24 mouse cellular contexts compared by ENCODE assay signal in the genomic region with DNA sequence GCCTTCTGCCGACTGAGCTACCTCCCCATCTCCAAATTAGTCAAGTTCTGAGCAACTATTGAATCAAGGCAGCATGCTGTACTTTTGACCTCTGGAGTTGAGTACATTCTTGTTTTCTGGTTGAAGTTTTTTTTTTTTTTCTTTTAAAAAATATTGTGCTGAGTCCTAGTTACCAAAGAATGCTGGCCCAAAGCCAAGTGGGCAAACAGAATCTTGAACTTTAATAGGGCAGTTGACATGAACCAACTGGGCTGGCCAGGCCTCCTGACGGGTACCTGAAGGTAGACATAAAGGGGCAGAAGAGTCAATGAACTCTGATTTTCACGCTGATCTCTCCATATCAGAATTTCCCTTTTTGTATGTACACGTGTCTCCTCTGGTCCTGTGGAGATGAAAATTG. TPM values are rescaled to one million over a fixed set of nuclear protein-coding genes. Genes with fewer than 3 reads are reported as not detected.
A peak's percentile ranks its signal among the peaks of the same experiment; 100 is the strongest.
DNase-seq lines count a peak whose midpoint lies in the region; ATAC-seq and TF ChIP-seq lines count a peak whose summit lies in the region.
"Had no signal": no experiment of that assay in that cellular context is flagged by ENCODE, and none has a peak within 500 bp of the region (broad histone marks: within the 10 kb centered on the region; RNA-seq: fewer than 3 reads in every experiment).

A gene (plus strand): TSS at position 318 of the 400 bp plus-strand sequence.

- peaks cover 2% of the 10 kb centered on the region for H3K36me3 ChIP-seq in kidney, adult 2 months (ENCODE audit: control insufficient read depth, insufficient read depth, low read length)
- no peaks in the 10 kb centered on the region for H3K36me3 ChIP-seq in kidney, embryonic 16.5 days (ENCODE audit: insufficient read depth, low read length)
- no peaks in the 10 kb centered on the region for H3K36me3 ChIP-seq in thymus, adult 2 months (ENCODE audit: control insufficient read depth, insufficient read depth, low read length)
- H3K36me3 ChIP-seq: embryonic facial prominence, embryonic 10.5 days; heart, embryonic 15.5 days; hindbrain, embryonic 12.5 days; liver, embryonic 15.5 days; midbrain, embryonic 10.5 days had no signal

- TF ChIP-seq CTCF in kidney, adult 2 months (conservative IDR thresholded peaks at IDR 0.05; ENCODE audit: insufficient read depth, insufficient read length, low read depth, low read length) = no peak
- no peak for TF ChIP-seq CTCF in thymus, adult 2 months (IDR thresholded peaks at IDR 0.05; ENCODE audit: borderline replicate concordance, control insufficient read depth, extremely low read depth, insufficient read depth, low read length, poor library complexity)

- peak; percentile 2 for DNase-seq in adrenal gland, postnatal 25 days
- no peak for DNase-seq in adrenal gland, adult 18-20 months (ENCODE audit: low spot score in 2 of 2)
- peak; percentile 94 for DNase-seq in kidney, adult 2 months
- peak; percentile 79 for DNase-seq in kidney, postnatal 14 days
- no peak for DNase-seq in urinary bladder, adult 18-20 months (ENCODE audit: low spot score in 2 of 2)
- DNase-seq in thymus, adult 2 months = no peak
- DNase-seq: cerebellum, adult 2 months; gastrocnemius, postnatal 14 days; heart, adult 2 months; retina, postnatal 1 day; right cerebral cortex, postnatal 4 days had no signal

- no peaks in the 10 kb centered on the region for H3K27me3 ChIP-seq in kidney, adult 2 months (replicated peaks; ENCODE audit: control insufficient read depth, insufficient read depth, low read length)
- H3K27me3 ChIP-seq in kidney, embryonic 16.5 days (ENCODE audit: insufficient read depth, low read length) = no peaks in the 10 kb centered on the region
- no peaks in the 10 kb centered on the region for H3K27me3 ChIP-seq in thymus, adult 2 months (ENCODE audit: control insufficient read depth, insufficient read depth, low read length)
- H3K27me3 ChIP-seq: CH12.LX; forebrain, embryonic 13.5 days; heart, embryonic 15.5 days; hindbrain, embryonic 12.5 days; liver, embryonic 15.5 days had no signal

- H3K4me2 ChIP-seq in kidney, embryonic 16.5 days (replicated peaks; ENCODE audit: low read depth, low read length) = no peak within 1 kb of the TSS
- H3K4me2 ChIP-seq: forebrain, embryonic 13.5 days; heart, embryonic 15.5 days; hindbrain, embryonic 12.5 days; liver, embryonic 15.5 days had no signal

- 61% methylated on average over 4 of the region's 4 CpGs for WGBS in kidney, adult 2 months
- WGBS in kidney, embryonic 16.5 days = 92% methylated on average over 4 of the region's 4 CpGs
- WGBS in thymus, adult 2 months = 99% methylated on average over 4 of the region's 4 CpGs

- peaks cover 16% of the 10 kb centered on the region; the same call in 1 of the 2 replicates for H3K4me1 ChIP-seq in kidney, adult 2 months (ENCODE audit: control insufficient read depth, insufficient read depth, low read length)
- no peaks in the 10 kb centered on the region for H3K4me1 ChIP-seq in kidney, embryonic 16.5 days (ENCODE audit: insufficient read depth, low read length)
- H3K4me1 ChIP-seq in thymus, adult 2 months (replicated peaks; ENCODE audit: control insufficient read depth, insufficient read depth, low read length) = no peaks in the 10 kb centered on the region
- H3K4me1 ChIP-seq: forebrain, embryonic 13.5 days; heart, embryonic 15.5 days; hindbrain, embryonic 12.5 days; liver, embryonic 15.5 days had no signal

- no peak for ATAC-seq in kidney, embryonic 16.5 days (ENCODE audit: low FRiP score, low TSS enrichment)
- ATAC-seq in erythroblast, adult 5-6 weeks (replicated peaks; ENCODE audit: low FRiP score, poor library complexity, severe bottlenecking) = no peak
- ATAC-seq: forebrain, embryonic 13.5 days had no signal

- no peak for TF ChIP-seq POLR2A in kidney, adult 2 months (IDR thresholded peaks at IDR 0.05; ENCODE audit: low read depth, low read length)
- TF ChIP-seq POLR2A in thymus, adult 2 months (IDR thresholded peaks at IDR 0.05; ENCODE audit: control insufficient read depth, extremely low read depth, insufficient read depth, low read length, poor library complexity) = no peak

- no peak within 1 kb of the TSS for H3K9ac ChIP-seq in kidney, embryonic 16.5 days (replicated peaks; ENCODE audit: low read length)
- H3K9ac ChIP-seq: forebrain, embryonic 13.5 days; heart, embryonic 15.5 days; hindbrain, embryonic 12.5 days; liver, embryonic 15.5 days had no signal

- H3K27ac ChIP-seq in kidney, adult 2 months (ENCODE audit: insufficient read depth, low read depth, low read length) = peak within 1 kb of the TSS; percentile 93
- no peak within 1 kb of the TSS for H3K27ac ChIP-seq in kidney, embryonic 16.5 days (ENCODE audit: low read length)
- no peak within 1 kb of the TSS for H3K27ac ChIP-seq in thymus, adult 2 months (ENCODE audit: control insufficient read depth, insufficient read depth, low read length)
- H3K27ac ChIP-seq: embryonic facial prominence, embryonic 10.5 days; forebrain, embryonic 13.5 days; heart, adult 2 months; heart, embryonic 15.5 days; hindbrain, embryonic 12.5 days; liver, embryonic 15.5 days; macrophage; midbrain, embryonic 10.5 days had no signal

- H3K4me3 ChIP-seq in kidney, adult 2 months (ENCODE audit: insufficient read depth, low read depth, low read length) = peak within 1 kb of the TSS; percentile 65
- H3K4me3 ChIP-seq in kidney, embryonic 16.5 days (ENCODE audit: low read length) = no peak within 1 kb of the TSS
- no peak within 1 kb of the TSS for H3K4me3 ChIP-seq in thymus, adult 2 months (ENCODE audit: control insufficient read depth, insufficient read depth, low read length)
- H3K4me3 ChIP-seq: embryonic facial prominence, embryonic 10.5 days; forebrain, embryonic 13.5 days; heart, adult 2 months; heart, embryonic 15.5 days; hindbrain, embryonic 12.5 days; liver, embryonic 15.5 days; midbrain, embryonic 10.5 days had no signal

- H3K9me3 ChIP-seq in kidney, embryonic 16.5 days (ENCODE audit: low read length) = peaks cover 6% of the 10 kb centered on the region; the same call in 1 of the 2 replicates
- H3K9me3 ChIP-seq: forebrain, embryonic 13.5 days; heart, embryonic 15.5 days; hindbrain, embryonic 12.5 days; liver, embryonic 15.5 days had no signal

RNA-seq across cellular contexts. Expression of the gene that starts here (rescaled TPM):
- total RNA-seq in adrenal gland, postnatal 25 days (2021) = not detected in 2 replicates
- under 1 TPM in 1 of 2 experiments, not detected in 1; 0.17 TPM for total RNA-seq in adrenal gland, adult 18-20 months (2021)
- 67.8 and 81.0 TPM in 2 replicates for polyA plus RNA-seq in kidney, adult 2 months (2012; rRNA removed)
- 2.0 and 3.2 TPM in 2 replicates for polyA plus RNA-seq in kidney, embryonic 16.5 days (2015; fragmentation: Nextera tagmentation; extraction: Ambion mirVana)
- 21.1 and 26.1 TPM in 2 replicates for total RNA-seq in erythroblast, adult 5-6 weeks (2015; ENCODE audit: low replicate concordance)
- 24.0 and 25.3 TPM in 2 replicates for total RNA-seq in erythroblast, adult 5-6 weeks (2017; ENCODE audit: low replicate concordance)
- 0.03 TPM in 1 of 2 replicates, not detected in the other for polyA plus RNA-seq in thymus, adult 2 months (2012; rRNA removed)
- total RNA-seq: CH12.LX; gastrocnemius, postnatal 14 days; layer of hippocampus, postnatal 10 days had no signal
- polyA plus RNA-seq: forebrain, embryonic 13.5 days; large intestine, adult 2 months; macrophage; thymus, postnatal 0 days had no signal

Comparison
In these comparisons a context has a peak if more than half of its experiments do, and no peak if none do; other contexts are left out.
1. RNA of the gene that starts here (total RNA-seq): 21.1 to 26.1 TPM in erythroblast, adult 5-6 weeks; 0.17 TPM in adrenal gland, adult 18-20 months and not detected in adrenal gland, postnatal 25 days; every median in the first group is over 10 times any median in the second.
2. RNA of the gene that starts here (polyA plus RNA-seq): 67.8 to 81.0 TPM in kidney, adult 2 months; 2.0 to 3.2 TPM in kidney, embryonic 16.5 days and 0.03 TPM in thymus, adult 2 months; every median in the first group is over 10 times any median in the second.
3. Peak in DNase-seq in adrenal gland, postnatal 25 days; RNA of the gene not detected or under 1 TPM.
4. DNase-seq: peak in kidney, adult 2 months (single experiment) and kidney, postnatal 14 days (single experiment); none in adrenal gland, adult 18-20 months (0 of 2), urinary bladder, adult 18-20 months (0 of 2) and thymus, adult 2 months (single experiment).